Mouse (Mus musculus): ENCODE data around the gene Tmprss12.
A peak's percentile ranks its signal among the peaks of the same experiment; 100 is the strongest.
"Not testable (repeated sequence)": the region's sequence is repeated elsewhere in the genome, so short reads cannot be mapped to it uniquely, and the experiment has no call there.

The Tmprss12 gene

DNA sequence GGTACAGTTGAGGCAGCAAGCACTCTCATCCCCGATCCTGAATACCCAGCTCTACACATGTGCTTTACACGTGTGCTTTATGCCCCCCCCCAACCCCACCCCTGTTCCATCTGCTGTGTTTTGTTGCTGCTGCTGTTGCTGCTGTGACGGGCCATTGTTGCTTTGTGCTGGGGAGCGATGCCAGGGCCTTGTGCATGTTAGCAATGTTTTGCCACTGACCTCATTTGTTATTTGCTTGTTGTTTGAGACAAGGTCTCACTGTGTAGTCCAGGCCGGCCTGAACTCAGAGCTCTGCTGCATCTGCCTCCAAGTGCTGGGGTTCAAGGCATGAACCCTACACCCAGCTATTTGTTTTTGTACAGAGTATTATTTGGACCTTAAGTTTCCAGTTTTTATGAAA lies 10.2 kb downstream of the Tmprss12 start:
- H3K4me1 ChIP-seq (replicated peaks; ENCODE audit: low read depth, low read length), result peaks cover 45% of the 10 kb centered on the region
- no peaks in the 10 kb centered on the region for H3K27me3 ChIP-seq (ENCODE audit: insufficient read depth, low read length)
- no peak overlapping the region for H3K4me3 ChIP-seq (replicated peaks; ENCODE audit: low read length)
- H3K9me3 ChIP-seq (ENCODE audit: low read length), result no peaks in the 10 kb centered on the region
- H3K36me3 ChIP-seq (ENCODE audit: insufficient read depth, low read length), result no peaks in the 10 kb centered on the region
- TF ChIP-seq NANOG (IDR thresholded peaks at IDR 0.05; ENCODE audit: borderline replicate concordance, low read length), result no peak
- no peak for TF ChIP-seq CTCF (conservative IDR thresholded peaks at IDR 0.05; ENCODE audit: low read length)
- TF ChIP-seq POU5F1 (IDR thresholded peaks at IDR 0.05; ENCODE audit: borderline replicate concordance, low read length), result no peak

- Histone ChIP-seq H3K4me3 (replicated peaks; ENCODE audit: low read length) (no peak overlapping the region), H3K27me3 (ENCODE audit: insufficient read depth, low read length) (no peaks in the 10 kb centered on the region), H3K36me3 (ENCODE audit: insufficient read depth, low read length) (no peaks in the 10 kb centered on the region), H3K9me3 (ENCODE audit: low read length) (no peaks in the 10 kb centered on the region), H3K4me1 (replicated peaks; ENCODE audit: low read depth, low read length) (peaks cover 44% of the 10 kb centered on the region)
- no peak for TF ChIP-seq CTCF (conservative IDR thresholded peaks at IDR 0.05; ENCODE audit: low read length)
- no peak for TF ChIP-seq NANOG (IDR thresholded peaks at IDR 0.05; ENCODE audit: borderline replicate concordance, low read length)
- no peak; the same call in 1 of the 2 replicates for TF ChIP-seq POU5F1 (IDR thresholded peaks at IDR 0.05; ENCODE audit: borderline replicate concordance, low read length)
These were observed 11.7 kb downstream of the Tmprss12 start for GRCm38 (mm10) chr15:100292326-100292725.

- Histone ChIP-seq H3K4me3 (replicated peaks; ENCODE audit: low read length) (no peak overlapping the region), H3K27me3 (ENCODE audit: insufficient read depth, low read length) (no peaks in the 10 kb centered on the region), H3K36me3 (ENCODE audit: insufficient read depth, low read length) (no peaks in the 10 kb centered on the region), H3K4me1 (replicated peaks; ENCODE audit: low read depth, low read length) (peaks cover 54% of the 10 kb centered on the region), H3K9me3 (ENCODE audit: low read length) (peaks cover 5% of the 10 kb centered on the region)
- TF ChIP-seq POU5F1 (IDR thresholded peaks at IDR 0.05; ENCODE audit: borderline replicate concordance, low read length) (no peak), NANOG (IDR thresholded peaks at IDR 0.05; ENCODE audit: borderline replicate concordance, low read length) (no peak), CTCF (conservative IDR thresholded peaks at IDR 0.05; ENCODE audit: low read length) (no peak)
These were observed 17.2 kb downstream of the Tmprss12 start for GRCm38 (mm10) chr15:100297856-100298255.

DNA sequence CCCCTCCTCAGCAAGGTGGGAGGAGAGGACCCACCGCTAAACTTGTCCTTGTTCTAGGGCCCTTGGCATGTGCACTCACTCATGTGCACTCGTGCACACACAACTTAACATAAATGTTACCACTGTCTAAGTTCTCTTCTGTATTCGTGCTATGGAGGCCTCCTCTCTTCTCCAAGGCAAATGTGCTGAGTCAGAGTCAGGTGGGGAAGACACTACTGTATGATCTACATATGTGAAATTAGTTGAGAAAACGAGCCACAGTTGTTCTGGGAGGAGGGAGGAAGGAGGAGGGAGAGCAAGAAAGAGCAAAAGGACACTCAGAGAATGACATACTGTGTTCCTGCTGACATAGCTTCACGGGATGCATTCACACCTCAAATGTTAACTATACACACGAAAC lies 19.9 kb downstream of the Tmprss12 start:
- H3K9me3 ChIP-seq (ENCODE audit: low read length), result peaks cover 5% of the 10 kb centered on the region
- TF ChIP-seq POU5F1 (IDR thresholded peaks at IDR 0.05; ENCODE audit: borderline replicate concordance, low read length), result no peak
- TF ChIP-seq CTCF (conservative IDR thresholded peaks at IDR 0.05; ENCODE audit: low read length), result no peak
- TF ChIP-seq NANOG (IDR thresholded peaks at IDR 0.05; ENCODE audit: borderline replicate concordance, low read length), result no peak
- H3K36me3 ChIP-seq (ENCODE audit: insufficient read depth, low read length), result no peaks in the 10 kb centered on the region
- 0 out of 2 replicates have a peak overlapping the region, but pooled peaks have one; percentile 2 for H3K4me3 ChIP-seq (replicated peaks; ENCODE audit: low read length)
- H3K4me1 ChIP-seq (replicated peaks; ENCODE audit: low read depth, low read length), result peaks cover 63% of the 10 kb centered on the region
- no peaks in the 10 kb centered on the region for H3K27me3 ChIP-seq (ENCODE audit: insufficient read depth, low read length)

GRCm38 (mm10) chr15:100301556-100301955 lies 20.9 kb downstream of the Tmprss12 start:
- H3K36me3 ChIP-seq (ENCODE audit: insufficient read depth, low read length), result no peaks in the 10 kb centered on the region
- peaks cover 67% of the 10 kb centered on the region for H3K4me1 ChIP-seq (replicated peaks; ENCODE audit: low read depth, low read length)
- no peaks in the 10 kb centered on the region for H3K27me3 ChIP-seq (ENCODE audit: insufficient read depth, low read length)
- H3K4me3 ChIP-seq (replicated peaks; ENCODE audit: low read length), result peak overlapping the region; percentile 66
- TF ChIP-seq NANOG (IDR thresholded peaks at IDR 0.05; ENCODE audit: borderline replicate concordance, low read length) (no peak), CTCF (conservative IDR thresholded peaks at IDR 0.05; ENCODE audit: low read length) (no peak), POU5F1 (IDR thresholded peaks at IDR 0.05; ENCODE audit: borderline replicate concordance, low read length) (no peak)
- H3K9me3 ChIP-seq (ENCODE audit: low read length), result peaks cover 5% of the 10 kb centered on the region

DNA sequence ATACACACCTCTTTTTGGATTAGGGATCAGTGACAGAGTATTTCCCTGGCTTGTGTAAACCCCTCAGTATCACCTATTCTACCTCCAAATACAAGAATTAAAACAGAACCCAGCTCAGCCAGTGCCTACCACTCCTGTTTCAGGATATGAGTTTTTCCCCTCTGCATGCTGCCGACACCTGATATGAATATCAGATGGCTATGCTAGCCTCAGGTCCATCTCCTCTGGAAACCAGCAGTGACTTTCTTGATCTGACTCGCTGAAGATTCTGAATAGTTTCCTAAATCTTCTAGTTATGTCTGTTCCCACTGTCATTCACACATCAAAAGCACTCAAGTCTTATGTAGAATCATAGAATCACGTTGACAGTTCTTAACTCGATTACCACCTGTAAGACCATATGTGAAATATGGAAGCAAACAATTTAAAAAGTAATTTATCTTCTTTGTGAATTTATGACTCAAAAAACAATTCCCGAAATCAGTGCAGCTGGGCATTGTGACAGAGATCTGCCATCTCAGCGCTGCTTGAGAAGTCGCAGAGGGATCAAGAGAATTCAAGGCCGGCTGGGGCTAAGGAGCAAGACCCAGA lies 22.9 kb downstream of the Tmprss12 start:
- Histone ChIP-seq H3K4me3 (replicated peaks; ENCODE audit: low read length) (peak overlapping the region; percentile 66), H3K36me3 (ENCODE audit: insufficient read depth, low read length) (no peaks in the 10 kb centered on the region), H3K4me1 (replicated peaks; ENCODE audit: low read depth, low read length) (peaks cover 70% of the 10 kb centered on the region), H3K9me3 (ENCODE audit: low read length) (no peaks in the 10 kb centered on the region), H3K27me3 (ENCODE audit: insufficient read depth, low read length) (no peaks in the 10 kb centered on the region)
- TF ChIP-seq POU5F1 (IDR thresholded peaks at IDR 0.05; ENCODE audit: borderline replicate concordance, low read length) (no peak), NANOG (IDR thresholded peaks at IDR 0.05; ENCODE audit: borderline replicate concordance, low read length) (no peak)

DNA sequence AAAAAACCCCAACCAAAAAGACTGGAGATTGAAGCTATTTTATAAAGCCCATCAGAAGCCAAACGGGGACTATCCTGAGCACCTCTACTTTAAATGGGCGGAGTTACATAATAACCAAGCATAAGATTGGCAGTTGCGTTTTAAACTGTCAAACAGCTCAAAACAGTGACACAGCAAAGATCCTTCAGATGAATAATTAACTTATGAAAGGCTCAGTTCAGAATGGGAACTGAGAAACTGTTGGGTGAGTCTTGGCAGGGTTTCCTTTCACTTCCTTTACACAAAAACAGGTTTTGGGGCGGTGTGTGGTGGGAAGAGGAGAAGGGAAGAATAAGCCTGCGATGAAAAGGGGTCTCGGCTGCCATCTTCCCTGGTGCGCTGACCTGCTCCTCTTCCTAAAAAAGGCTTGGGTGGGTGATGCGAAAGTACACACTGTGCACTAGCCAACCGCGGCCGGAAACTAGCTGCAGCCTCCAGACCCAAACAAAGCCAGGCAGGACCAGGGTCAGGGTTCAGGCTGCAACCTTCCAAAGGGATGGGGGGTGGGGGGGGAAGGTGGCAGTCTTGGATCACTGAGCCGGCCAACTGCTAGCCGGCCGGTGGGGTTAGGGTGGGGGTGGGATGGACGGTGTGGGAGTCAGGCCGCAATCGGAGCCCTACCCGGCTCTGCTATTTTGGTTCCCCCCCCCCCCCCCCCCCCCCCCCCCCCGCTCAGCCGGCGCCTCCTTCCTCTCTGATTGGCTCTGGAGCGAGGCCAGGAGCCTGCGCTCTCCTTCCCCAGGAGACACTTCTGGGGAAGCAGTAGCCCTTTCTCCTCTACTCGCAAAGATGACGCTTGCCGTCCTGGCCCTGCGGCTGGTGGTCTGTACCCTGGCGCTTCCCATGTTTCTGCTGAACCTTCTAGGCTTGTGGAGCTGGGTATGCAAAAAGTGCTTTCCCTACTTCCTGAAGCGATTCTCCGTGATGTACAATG lies 23.7 kb downstream of the Tmprss12 start, which contains the start of gene Mettl7a1:
Gene Mettl7a1, plus strand, starts transcription at position 122 of the 973 bp plus-strand sequence.
- H3K9me3 ChIP-seq (ENCODE audit: low read length), result no peaks in the 10 kb centered on the region
- TF ChIP-seq NANOG (IDR thresholded peaks at IDR 0.05; ENCODE audit: borderline replicate concordance, low read length) (no peak), POU5F1 (IDR thresholded peaks at IDR 0.05; ENCODE audit: borderline replicate concordance, low read length) (no peak), CTCF (conservative IDR thresholded peaks at IDR 0.05; ENCODE audit: low read length) (no peak)
- H3K4me1 ChIP-seq (replicated peaks; ENCODE audit: low read depth, low read length), result peaks cover 63% of the 10 kb centered on the region
- H3K27me3 ChIP-seq (ENCODE audit: insufficient read depth, low read length), result no peaks in the 10 kb centered on the region
- no peaks in the 10 kb centered on the region for H3K36me3 ChIP-seq (ENCODE audit: insufficient read depth, low read length)
- H3K4me3 ChIP-seq (replicated peaks; ENCODE audit: low read length), result peak within 1 kb of the TSS; percentile 78

DNA sequence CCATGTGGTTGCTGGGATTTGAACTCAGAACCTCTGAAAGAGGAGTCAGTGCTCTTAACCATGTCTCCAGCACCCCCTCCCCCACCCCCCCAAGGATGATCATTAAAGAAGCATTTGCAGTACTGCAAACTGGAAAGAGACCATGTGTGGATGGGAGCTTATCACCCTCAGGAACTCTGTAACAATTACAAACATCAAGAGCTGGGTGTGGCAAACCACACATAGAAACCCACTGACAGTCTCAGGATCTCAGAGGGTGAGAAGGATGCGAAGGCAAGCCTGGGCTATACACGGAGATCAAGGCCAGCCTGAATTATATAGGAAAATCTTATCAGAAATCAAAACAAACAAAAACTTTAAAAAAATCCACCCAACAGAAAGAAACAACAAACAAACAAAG lies 25.6 kb downstream of the Tmprss12 start:
- H3K4me3 ChIP-seq (replicated peaks; ENCODE audit: low read length), result no peak overlapping the region
- no peaks in the 10 kb centered on the region for H3K9me3 ChIP-seq (ENCODE audit: low read length)
- H3K4me1 ChIP-seq (replicated peaks; ENCODE audit: low read depth, low read length), result peaks cover 45% of the 10 kb centered on the region
- no peaks in the 10 kb centered on the region for H3K36me3 ChIP-seq (ENCODE audit: insufficient read depth, low read length)
- H3K27me3 ChIP-seq (ENCODE audit: insufficient read depth, low read length), result no peaks in the 10 kb centered on the region
- TF ChIP-seq NANOG (IDR thresholded peaks at IDR 0.05; ENCODE audit: borderline replicate concordance, low read length), result no peak
- TF ChIP-seq CTCF (conservative IDR thresholded peaks at IDR 0.05; ENCODE audit: low read length), result no peak
- no peak for TF ChIP-seq POU5F1 (IDR thresholded peaks at IDR 0.05; ENCODE audit: borderline replicate concordance, low read length)

GRCm38 (mm10) chr15:100307438-100308096 lies 26.9 kb downstream of the Tmprss12 start:
- not testable (repeated sequence) for H3K9me3 ChIP-seq (ENCODE audit: low read length); H3K36me3 ChIP-seq (ENCODE audit: insufficient read depth, low read length); H3K27me3 ChIP-seq (ENCODE audit: insufficient read depth, low read length); H3K4me3 ChIP-seq (replicated peaks; ENCODE audit: low read length)
- H3K4me1 ChIP-seq (replicated peaks; ENCODE audit: low read depth, low read length), result peaks cover 41% of the 10 kb centered on the region
